Mouse (Mus musculus): ENCODE measurements around the gene Pbld1. TPM values are rescaled to one million over a fixed set of nuclear protein-coding genes. Genes with fewer than 3 reads are reported as not detected.

Pbld1 gene
- polyA plus RNA-seq, 1 experiment = not detected

DNA sequence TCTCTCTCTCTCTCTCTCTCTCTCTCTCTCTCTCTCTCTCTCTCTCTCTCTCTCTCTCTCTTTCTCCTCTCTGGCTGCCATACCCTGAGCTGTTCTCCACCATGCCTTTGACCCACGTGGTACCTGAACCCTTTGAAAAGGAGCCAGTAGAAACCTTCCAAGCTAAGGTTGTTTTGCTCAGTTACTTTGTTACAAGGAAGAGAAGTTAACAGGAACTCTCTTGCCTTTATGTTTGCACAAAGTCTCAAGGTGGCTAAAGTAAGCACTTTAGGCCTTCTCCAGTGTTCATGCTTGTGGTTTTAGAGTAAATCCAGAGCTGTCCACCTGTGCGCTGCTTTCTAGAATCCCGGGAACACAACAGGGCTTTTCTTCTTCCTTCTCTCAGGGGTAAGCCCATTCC is 27.7 kb upstream of the Pbld1 start:
- Histone ChIP-seq H3K36me3 (ENCODE audit: control insufficient read depth) (no peaks in the 10 kb centered on the region), H3K9me3 (ENCODE audit: control insufficient read depth, low read length) (no peaks in the 10 kb centered on the region), H3K27me3 (ENCODE audit: control insufficient read depth) (no peaks in the 10 kb centered on the region), H3K4me1 (ENCODE audit: control insufficient read depth) (peaks cover 4% of the 10 kb centered on the region; the same call in 1 of the 2 replicates), H3K4me3 (replicated peaks) (no peak overlapping the region)
- TF ChIP-seq GATA1 (IDR thresholded peaks at IDR 0.05; ENCODE audit: low read length) (no peak), TAL1 (IDR thresholded peaks at IDR 0.05; ENCODE audit: low read length) (no peak)

GRCm38 (mm10) chr10:63032956-63033355 is 27.0 kb upstream of the Pbld1 start:
- TF ChIP-seq TAL1 (IDR thresholded peaks at IDR 0.05; ENCODE audit: low read length) (no peak), GATA1 (IDR thresholded peaks at IDR 0.05; ENCODE audit: low read length) (no peak)

DNA sequence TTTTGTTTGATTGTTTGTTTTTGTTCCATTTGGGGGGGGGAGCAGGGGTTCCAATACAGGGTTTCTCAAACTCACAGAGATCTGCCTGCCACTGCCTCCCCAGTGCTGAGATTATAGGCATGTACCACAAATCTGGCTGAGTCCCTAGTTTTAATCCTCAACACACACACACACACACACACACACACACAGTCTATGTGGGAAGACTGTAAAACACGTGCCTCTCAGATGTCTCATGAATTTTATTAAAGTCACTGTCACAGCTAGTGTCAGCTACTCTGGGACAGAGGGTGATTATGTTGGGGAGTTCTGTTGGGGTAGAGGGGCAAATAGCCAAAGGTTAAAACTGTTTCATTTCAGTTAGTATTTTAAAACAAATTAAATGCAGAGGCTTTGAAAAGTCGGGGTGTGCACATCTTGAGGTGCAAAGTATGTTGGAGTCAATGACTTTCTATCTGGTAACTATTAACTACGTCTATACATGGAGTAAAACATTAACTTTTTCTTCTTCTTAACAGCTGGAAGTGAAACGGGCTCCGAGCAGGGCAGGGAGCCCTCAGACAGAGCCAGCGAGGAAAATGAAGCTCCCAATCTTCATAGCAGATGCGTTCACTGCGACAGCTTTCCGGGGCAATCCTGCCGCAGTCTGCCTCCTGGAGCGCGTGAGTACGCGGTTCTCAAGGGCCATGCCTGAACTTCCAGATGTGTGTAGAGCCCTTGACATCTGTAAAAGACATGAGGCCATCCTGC is 21.2 kb upstream of the Pbld1 start:
- Histone ChIP-seq H3K9me3 (ENCODE audit: control insufficient read depth, low read length) (no peaks in the 10 kb centered on the region), H3K36me3 (ENCODE audit: control insufficient read depth) (no peaks in the 10 kb centered on the region), H3K27me3 (ENCODE audit: control insufficient read depth) (no peaks in the 10 kb centered on the region), H3K4me1 (ENCODE audit: control insufficient read depth) (no peaks in the 10 kb centered on the region), H3K4me3 (replicated peaks) (no peak overlapping the region)
- TF ChIP-seq TAL1 (IDR thresholded peaks at IDR 0.05; ENCODE audit: low read length) = no peak
- TF ChIP-seq GATA1 (IDR thresholded peaks at IDR 0.05; ENCODE audit: low read length) = no peak

More at GRCm38 (mm10) chr10:63032956-63033355, 27.0 kb upstream of the Pbld1 start:
- Histone ChIP-seq H3K9me3 (ENCODE audit: control insufficient read depth, low read length) (no peaks in the 10 kb centered on the region), H3K4me3 (replicated peaks) (no peak overlapping the region), H3K36me3 (ENCODE audit: control insufficient read depth) (no peaks in the 10 kb centered on the region), H3K4me1 (ENCODE audit: control insufficient read depth) (peaks cover 1% of the 10 kb centered on the region; the same call in 1 of the 2 replicates), H3K27me3 (ENCODE audit: control insufficient read depth) (no peaks in the 10 kb centered on the region)

DNA sequence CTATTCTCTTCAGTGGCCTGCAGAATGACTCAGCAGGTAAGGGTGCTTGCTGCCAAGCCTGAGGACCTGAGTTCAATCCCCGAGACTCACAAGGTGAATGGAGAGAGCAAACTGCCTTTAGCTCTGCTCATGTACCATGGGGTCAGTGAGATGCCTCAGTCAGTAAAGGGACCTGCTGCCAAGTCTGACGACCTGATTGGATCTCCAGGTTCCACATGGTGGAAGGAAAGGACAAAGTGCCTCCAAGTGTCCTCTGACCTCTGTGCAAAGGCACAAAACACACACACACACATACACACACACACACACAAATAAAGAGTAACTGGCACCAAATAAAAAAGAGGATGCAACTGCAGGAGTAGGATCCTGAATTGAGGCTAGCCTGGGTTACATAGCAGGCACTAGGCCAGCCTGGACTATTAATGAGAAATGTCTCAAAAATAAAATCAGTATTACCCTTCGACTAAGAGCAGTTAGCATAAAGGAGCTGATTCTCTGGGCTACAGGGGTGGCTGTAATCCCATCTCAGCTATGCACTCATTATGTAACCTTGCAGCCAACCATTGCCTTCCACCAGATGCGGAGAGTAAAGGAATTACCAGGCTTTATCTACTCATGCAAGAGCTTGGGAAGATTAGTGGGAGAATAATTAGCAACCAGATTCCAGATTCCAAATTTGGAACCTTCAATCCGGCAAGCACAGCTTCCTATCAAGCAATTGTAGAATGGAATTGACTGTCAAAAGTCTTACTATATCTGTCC is 19.9 kb upstream of the Pbld1 start:
- Histone ChIP-seq H3K4me1 (ENCODE audit: control insufficient read depth) (no peaks in the 10 kb centered on the region), H3K4me3 (replicated peaks) (no peak overlapping the region), H3K36me3 (ENCODE audit: control insufficient read depth) (no peaks in the 10 kb centered on the region), H3K27me3 (ENCODE audit: control insufficient read depth) (no peaks in the 10 kb centered on the region), H3K9me3 (ENCODE audit: control insufficient read depth, low read length) (no peaks in the 10 kb centered on the region)
- TF ChIP-seq TAL1 (IDR thresholded peaks at IDR 0.05; ENCODE audit: low read length) (no peak), GATA1 (IDR thresholded peaks at IDR 0.05; ENCODE audit: low read length) (no peak)

- Histone ChIP-seq H3K9me3 (ENCODE audit: control insufficient read depth, low read length) (no peaks in the 10 kb centered on the region), H3K36me3 (ENCODE audit: control insufficient read depth) (no peaks in the 10 kb centered on the region), H3K4me3 (replicated peaks) (no peak overlapping the region), H3K4me1 (ENCODE audit: control insufficient read depth) (no peaks in the 10 kb centered on the region), H3K27me3 (ENCODE audit: control insufficient read depth) (no peaks in the 10 kb centered on the region)
- TF ChIP-seq GATA1 (IDR thresholded peaks at IDR 0.05; ENCODE audit: low read length) (no peak), TAL1 (IDR thresholded peaks at IDR 0.05; ENCODE audit: low read length) (no peak)
Measured at GRCm38 (mm10) chr10:63043154-63043553, 16.8 kb upstream of the Pbld1 start.

DNA sequence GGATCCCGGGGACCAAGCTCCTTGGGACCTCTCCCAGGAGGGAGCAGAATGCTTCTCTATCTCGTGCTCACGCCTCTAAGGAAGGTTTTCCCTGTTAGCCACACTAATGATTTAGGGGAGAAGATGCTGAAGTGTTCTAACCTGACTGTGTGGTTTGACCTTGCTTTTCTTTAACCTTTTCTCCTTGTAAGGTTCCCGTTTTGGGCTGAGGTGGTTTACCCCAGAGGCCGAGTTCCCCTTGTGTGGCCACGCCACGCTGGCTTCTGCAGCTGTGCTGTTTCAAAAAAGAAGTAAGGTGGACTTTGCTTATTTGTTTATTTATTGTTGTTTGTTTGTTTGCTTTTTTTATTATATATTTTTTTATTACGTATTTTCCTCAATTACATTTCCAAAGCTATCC is 12.2 kb upstream of the Pbld1 start:
- no peaks in the 10 kb centered on the region for H3K36me3 ChIP-seq (ENCODE audit: control insufficient read depth)
- TF ChIP-seq GATA1 (IDR thresholded peaks at IDR 0.05; ENCODE audit: low read length) = no peak
- no peak for TF ChIP-seq TAL1 (IDR thresholded peaks at IDR 0.05; ENCODE audit: low read length)
- no peaks in the 10 kb centered on the region for H3K27me3 ChIP-seq (ENCODE audit: control insufficient read depth)
- H3K4me3 ChIP-seq (replicated peaks) = no peak overlapping the region
- no peaks in the 10 kb centered on the region for H3K4me1 ChIP-seq (ENCODE audit: control insufficient read depth)
- no peaks in the 10 kb centered on the region for H3K9me3 ChIP-seq (ENCODE audit: control insufficient read depth, low read length)

DNA sequence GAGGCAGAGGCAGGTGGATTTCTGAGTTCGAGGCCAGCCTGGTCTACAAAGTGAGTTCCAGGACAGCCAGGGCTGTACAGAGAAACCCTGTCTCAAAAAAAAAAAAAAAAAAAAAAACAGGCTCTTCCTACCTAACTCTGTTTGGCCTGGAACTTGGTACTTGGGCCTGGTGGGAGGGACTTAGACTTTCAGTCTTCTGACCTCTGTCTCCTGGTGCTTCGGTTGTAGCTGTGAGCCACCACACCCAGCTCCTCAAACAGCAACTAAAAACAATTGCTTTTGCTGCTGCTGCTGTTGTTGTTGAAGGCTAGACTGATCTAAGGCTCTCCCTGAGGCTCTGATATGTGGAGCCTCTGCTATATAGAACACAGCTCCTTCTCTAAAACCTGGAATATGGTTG is 10.9 kb upstream of the Pbld1 start:
- H3K9me3 ChIP-seq (ENCODE audit: control insufficient read depth, low read length) = no peaks in the 10 kb centered on the region
- H3K4me1 ChIP-seq (ENCODE audit: control insufficient read depth) = no peaks in the 10 kb centered on the region
- no peak overlapping the region for H3K4me3 ChIP-seq (replicated peaks)
- H3K27me3 ChIP-seq (ENCODE audit: control insufficient read depth) = no peaks in the 10 kb centered on the region
- TF ChIP-seq GATA1 (IDR thresholded peaks at IDR 0.05; ENCODE audit: low read length) (no peak), TAL1 (IDR thresholded peaks at IDR 0.05; ENCODE audit: low read length) (no peak)
- no peaks in the 10 kb centered on the region for H3K36me3 ChIP-seq (ENCODE audit: control insufficient read depth)

- no peak overlapping the region for H3K4me3 ChIP-seq (replicated peaks)
- TF ChIP-seq TAL1 (IDR thresholded peaks at IDR 0.05; ENCODE audit: low read length) (no peak), GATA1 (IDR thresholded peaks at IDR 0.05; ENCODE audit: low read length) (no peak)
- no peaks in the 10 kb centered on the region for H3K4me1 ChIP-seq (ENCODE audit: control insufficient read depth)
Measured at GRCm38 (mm10) chr10:63051267-63051666, 8.7 kb upstream of the Pbld1 start.

GRCm38 (mm10) chr10:63052011-63052410 is 8.0 kb upstream of the Pbld1 start:
- Histone ChIP-seq H3K27me3 (ENCODE audit: control insufficient read depth) (no peaks in the 10 kb centered on the region), H3K4me3 (replicated peaks) (no peak overlapping the region), H3K4me1 (ENCODE audit: control insufficient read depth) (no peaks in the 10 kb centered on the region), H3K36me3 (ENCODE audit: control insufficient read depth) (no peaks in the 10 kb centered on the region), H3K9me3 (ENCODE audit: control insufficient read depth, low read length) (no peaks in the 10 kb centered on the region; the same call in 1 of the 2 replicates)
- TF ChIP-seq TAL1 (IDR thresholded peaks at IDR 0.05; ENCODE audit: low read length) (no peak), GATA1 (IDR thresholded peaks at IDR 0.05; ENCODE audit: low read length) (no peak)

More at GRCm38 (mm10) chr10:63051267-63051666, 8.7 kb upstream of the Pbld1 start:
- H3K36me3 ChIP-seq (ENCODE audit: control insufficient read depth) = no peaks in the 10 kb centered on the region
- H3K9me3 ChIP-seq (ENCODE audit: control insufficient read depth, low read length) = no peaks in the 10 kb centered on the region; the same call in 1 of the 2 replicates
- no peaks in the 10 kb centered on the region for H3K27me3 ChIP-seq (ENCODE audit: control insufficient read depth)

Measured in erythroblast, embryonic 14.5 days (primary cell).